Mouse (Mus musculus) heart, adult 2 months (tissue): ENCODE results near the gene Pum1. TPM values are rescaled to one million over a fixed set of nuclear protein-coding genes. Genes with fewer than 3 reads are reported as not detected.
"Not testable (repeated sequence)": the region's sequence is repeated elsewhere in the genome, so short reads cannot be mapped to it uniquely, and the experiment has no call there.

ENCODE experiments used
- DNase-seq, 2 experiments: peaks; one replicate each; pipeline ENCODE4 v3.0.0; 2021
- H3K27ac ChIP-seq: fragments of 200-600 bp; 2 replicates; pipeline ENCODE4 v1.8.1; 2022
- H3K27me3 ChIP-seq: fragments of 200-500 bp; 2 replicates; pipeline ENCODE4 v1.6.1; 2012; ENCODE audit warnings: mild to moderate bottlenecking, low read length, inconsistent platforms, mixed read lengths; ENCODE audit not compliant: control insufficient read depth, insufficient read depth
- H3K36me3 ChIP-seq: fragments of 200-500 bp; 2 replicates; pipeline ENCODE4 v1.6.1; 2012; ENCODE audit warnings: low read length, inconsistent platforms; ENCODE audit not compliant: control insufficient read depth, insufficient read depth
- H3K4me1 ChIP-seq: fragments of 200-500 bp; 2 replicates; pipeline ENCODE4 v1.6.1; 2011; ENCODE audit warnings: low read length; ENCODE audit not compliant: control insufficient read depth, insufficient read depth
- H3K4me3 ChIP-seq: fragments of 200-600 bp; 2 replicates; pipeline ENCODE4 v1.8.1; 2022
- H3K79me2 ChIP-seq: fragments of 200-500 bp; replicated peaks from 2 replicates; pipeline ENCODE4 v1.6.1; 2012; ENCODE audit warnings: mild to moderate bottlenecking, inconsistent platforms, low read length, moderate library complexity, mixed read lengths; ENCODE audit not compliant: control insufficient read depth, insufficient read depth
- H3K9ac ChIP-seq: fragments of 200-500 bp; 2 replicates; pipeline ENCODE4 v1.6.1; 2012; ENCODE audit warnings: low read depth, mild to moderate bottlenecking, control low read depth, inconsistent platforms, low read length, mixed read lengths
- CTCF ChIP-seq: fragments of 200-600 bp; IDR thresholded peaks from 2 replicates; pipeline ENCODE4 v1.8.1; 2022; ENCODE audit warnings: antibody characterized with exemption, mild to moderate bottlenecking, moderate library complexity
- EP300 ChIP-seq: fragments of 200-500 bp; IDR thresholded peaks from 2 replicates; pipeline ENCODE4 v1.6.1; 2011; ENCODE audit warnings: low read depth, low read length, control low read depth; ENCODE audit not compliant: insufficient read depth
- POLR2A ChIP-seq: fragments of 200-500 bp; IDR thresholded peaks from 2 replicates; pipeline ENCODE4 v1.6.1; 2011; ENCODE audit warnings: mild to moderate bottlenecking, low read depth, low read length, control low read depth; ENCODE audit not compliant: insufficient read depth
- WGBS: fragments of 180-500 bp; shearing (Covaris S2); methylation state at CpG from one replicate; pipeline ENCODE4 v1.1.7; 2018; 5-methylcytosine and 5-hydroxymethylcytosine counted together
- intact Hi-C: fragments of 180-260 bp; cut with DNase I; formaldehyde crosslinking; loops from one replicate; pipeline ENCODE4 v1.15.1; 2025
- long read RNA-seq: library from polyadenylated mRNA; stranded (forward); transcript quantifications from one replicate; pipeline ENCODE4 v2.0.0, GENCODE M21; 2021
- polyA plus RNA-seq: library from polyadenylated mRNA; depleted of rRNA; stranded (reverse); fragments of >200 nt; gene quantifications from 2 replicates; pipeline ENCODE4 v1.2.3, GENCODE M21; 2012; rRNA removed
- total RNA-seq, 2 experiments: library from RNA; stranded (reverse); gene quantifications; 2 replicates each; pipeline ENCODE4 v1.2.3; 2021

Pum1 gene
- total RNA-seq (10 to 100 TPM; 57.1 to 59.7 TPM), polyA plus RNA-seq (32.2 and 47.1 TPM in 2 replicates)
- long read RNA-seq, full-length matches to known transcripts: 13 of 31 reads
- long read RNA-seq, partial matches to known transcripts: 3 of 31 reads
- long read RNA-seq, other reads (novel, unspliced or antisense): 15 of 31 reads

DNA sequence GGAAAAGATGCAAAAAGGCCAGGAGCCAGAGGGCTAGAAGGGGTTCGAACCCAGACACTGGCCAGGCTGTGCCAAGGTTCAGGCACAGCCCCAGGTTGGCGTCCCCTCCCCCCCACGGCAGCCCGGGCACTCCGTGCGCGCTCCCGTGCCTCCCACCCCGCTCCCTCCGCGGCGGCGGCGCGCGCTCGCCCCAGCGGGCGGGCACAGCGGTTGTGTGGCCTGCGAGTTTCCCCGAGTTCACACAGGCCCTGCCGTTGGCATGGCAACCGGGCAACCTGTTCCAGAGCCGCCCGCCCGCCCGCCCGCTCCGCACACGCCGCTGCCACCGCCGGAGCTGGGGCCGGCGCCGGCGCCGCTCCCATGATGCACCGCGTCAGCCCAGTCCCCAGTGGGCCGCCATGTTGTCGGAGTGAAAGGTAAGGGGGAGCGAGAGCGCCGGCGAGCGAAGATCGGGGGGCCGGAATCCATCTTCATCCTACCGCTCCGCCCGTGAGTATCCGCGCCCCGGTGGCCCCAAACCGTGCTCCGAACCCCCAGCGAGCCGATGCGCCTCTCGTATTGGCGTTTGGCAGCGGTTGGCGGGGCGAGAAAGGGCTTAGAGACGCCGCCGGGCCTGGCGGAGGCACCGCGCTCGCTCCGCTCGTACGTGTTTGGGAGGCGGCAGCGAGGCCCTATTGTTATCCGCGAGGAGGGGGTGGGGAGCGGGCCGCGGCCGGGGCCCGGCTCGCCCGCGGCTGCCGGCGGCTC lies at the start of gene Pum1:
Gene Pum1 (plus strand): TSS at position 343 of the 747 bp plus-strand sequence.
- peaks cover 5% of the 10 kb centered on the region for H3K4me1 ChIP-seq
- H3K27me3 ChIP-seq: no peaks in the 10 kb centered on the region
- H3K9ac ChIP-seq: peak within 1 kb of the TSS; percentile 83
- TF ChIP-seq POLR2A: peak; percentile 78
- TF ChIP-seq CTCF: no peak
- TF ChIP-seq EP300: no peak
- peaks cover 17% of the 10 kb centered on the region for H3K36me3 ChIP-seq
- peak within 1 kb of the TSS; percentile 89 for H3K27ac ChIP-seq
- intact Hi-C loops: no loop called here
- H3K79me2 ChIP-seq: 0 out of 2 replicates have a peak, but pooled peaks cover 1% of the 10 kb centered on the region
- under 1% methylated on average over 89 of the region's 90 CpGs for WGBS
- H3K4me3 ChIP-seq: peak within 1 kb of the TSS; percentile 66
- peak; percentile 90 to 91 for DNase-seq

GRCm38 (mm10) chr4:130629391-130629790 lies 33.7 kb upstream of the Pum1 start:
- intact Hi-C loops: no loop called here
- Histone ChIP-seq H3K9ac (no peak overlapping the region), H3K4me3 (peak overlapping the region; percentile 36), H3K4me1 (no peaks in the 10 kb centered on the region), H3K27me3 (no peaks in the 10 kb centered on the region), H3K27ac (peak overlapping the region; percentile 61; the same call in 1 of the 2 replicates), H3K36me3 (no peaks in the 10 kb centered on the region), H3K79me2 (no peaks in the 10 kb centered on the region)
- DNase-seq: peak; percentile 43 to 47
- 9% methylated on average over 4 of the region's 4 CpGs for WGBS
- no peak for TF ChIP-seq POLR2A
- TF ChIP-seq EP300: no peak
- TF ChIP-seq CTCF: no peak

GRCm38 (mm10) chr4:130630232-130630847 lies 32.8 kb upstream of the Pum1 start:
- Histone ChIP-seq H3K36me3 (no peaks in the 10 kb centered on the region), H3K79me2 (no peaks in the 10 kb centered on the region), H3K4me3 (no peak overlapping the region), H3K4me1 (no peaks in the 10 kb centered on the region), H3K27ac (no peak overlapping the region), H3K9ac (no peak overlapping the region), H3K27me3 (no peaks in the 10 kb centered on the region)
- WGBS: 81% methylated on average over 3 of the region's 3 CpGs
- DNase-seq: no peak
- no peak for TF ChIP-seq EP300
- intact Hi-C loops: no loop called here

DNA sequence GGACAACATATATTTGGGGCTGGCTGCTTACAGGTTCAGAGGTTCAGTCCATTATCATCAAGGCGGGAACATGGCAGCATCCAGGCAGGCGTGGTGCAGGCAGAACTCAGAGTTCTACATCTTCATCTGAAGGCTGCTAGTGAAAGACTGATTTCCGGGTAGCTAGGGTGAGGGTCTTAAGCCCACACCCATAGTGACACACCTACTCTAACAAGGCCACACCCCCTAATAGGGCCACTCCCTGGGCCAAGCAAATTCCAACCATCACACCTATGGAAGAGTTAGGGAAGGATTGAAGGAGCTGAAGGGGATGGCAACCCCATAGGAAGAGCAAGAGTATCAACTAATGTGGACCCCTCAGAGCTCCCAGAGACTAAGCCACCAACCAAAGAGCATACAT lies 28.0 kb upstream of the Pum1 start:
- intact Hi-C loops: not testable (repeated sequence)
- 89% methylated on average over 3 of the region's 3 CpGs for WGBS

GRCm38 (mm10) chr4:130636761-130637160 lies 26.4 kb upstream of the Pum1 start:
- Histone ChIP-seq H3K27me3 (no peaks in the 10 kb centered on the region), H3K4me3 (no peak overlapping the region), H3K9ac (no peak overlapping the region), H3K79me2 (no peaks in the 10 kb centered on the region), H3K27ac (no peak overlapping the region), H3K36me3 (no peaks in the 10 kb centered on the region; the same call in 1 of the 2 replicates), H3K4me1 (no peaks in the 10 kb centered on the region)
- TF ChIP-seq EP300: no peak
- intact Hi-C loops: no loop called here
- DNase-seq: no peak
- WGBS: 62% methylated on average over 3 of the region's 3 CpGs

More for the DNA sequence above, 28.0 kb upstream of the Pum1 start:
- H3K4me1 ChIP-seq, DNase-seq, H3K27ac ChIP-seq, H3K4me3 ChIP-seq, H3K79me2 ChIP-seq, H3K27me3 ChIP-seq, H3K36me3 ChIP-seq, H3K9ac ChIP-seq: not testable (repeated sequence)
